Mouse (Mus musculus) kidney, postnatal 25 days (tissue): ENCODE measurements around the gene Zfp146.
"Not testable (repeated sequence)": the region's sequence is repeated elsewhere in the genome, so short reads cannot be mapped to it uniquely, and the experiment has no call there.

ENCODE experiments used
- DNase-seq, 2 experiments: peaks; one replicate each; pipeline ENCODE4 v3.0.0; 2021; ENCODE audit warnings: mixed read lengths in 2 of 2

Zfp146 gene

GRCm38 (mm10) chr7:30189116-30189491, 19.6 kb upstream of the Zfp146 start:
- DNase-seq = no peak

- DNase-seq = no peak
Measured at GRCm38 (mm10) chr7:30188344-30189115, 19.0 kb upstream of the Zfp146 start.

- no peak for DNase-seq
Measured at GRCm38 (mm10) chr7:30184641-30185348, 15.2 kb upstream of the Zfp146 start.

- DNase-seq = peak; percentile 94 to 95
Measured at GRCm38 (mm10) chr7:30183879-30184289, 14.3 kb upstream of the Zfp146 start, which contains the start of gene Cox7a1. Gene Cox7a1, plus strand, starts transcription at chr7:30184144.

DNA sequence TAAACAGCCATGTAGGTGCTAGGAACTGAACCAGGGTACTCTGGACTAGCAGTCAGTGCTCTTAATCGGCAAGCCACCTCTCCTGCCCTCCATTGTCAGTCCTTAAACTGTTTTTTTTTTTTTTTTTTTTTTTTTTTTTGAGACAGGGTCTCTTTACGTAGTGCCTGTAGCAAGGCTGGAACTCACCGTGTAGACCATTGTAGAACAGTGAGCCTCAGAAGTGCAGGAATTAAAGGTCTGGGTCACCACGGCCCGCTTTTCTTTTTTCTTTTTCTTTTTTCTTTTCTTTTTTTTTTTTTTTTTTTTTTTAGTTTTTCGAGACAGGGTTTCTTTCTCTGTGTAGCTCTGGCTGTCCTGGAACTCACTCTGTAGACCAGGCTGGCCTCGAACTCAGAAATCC, 13.6 kb upstream of the Zfp146 start:
- DNase-seq = not testable (repeated sequence)

GRCm38 (mm10) chr7:30181929-30182328, 12.4 kb upstream of the Zfp146 start:
- DNase-seq = not testable (repeated sequence)

DNA sequence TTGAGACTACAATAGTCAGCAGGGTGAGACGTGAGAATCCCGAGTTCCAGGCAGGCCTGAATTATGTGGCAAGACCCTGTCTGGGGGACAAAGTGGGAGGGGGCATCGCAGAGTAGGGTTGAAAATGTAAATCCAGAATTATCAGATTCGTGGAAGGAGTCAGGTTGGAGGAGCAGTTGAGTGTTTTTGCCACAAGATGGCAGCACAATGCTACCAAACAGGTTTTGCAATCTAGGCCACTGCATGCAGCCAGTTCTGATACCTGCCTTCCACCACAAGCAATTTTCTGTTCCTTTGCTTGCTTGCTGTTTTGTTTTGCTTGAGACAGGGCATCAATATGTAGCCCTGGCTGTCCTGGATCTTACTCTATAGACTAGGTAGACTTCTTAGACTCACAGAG, 11.8 kb upstream of the Zfp146 start:
- DNase-seq = peak; percentile 79 to 86

DNA sequence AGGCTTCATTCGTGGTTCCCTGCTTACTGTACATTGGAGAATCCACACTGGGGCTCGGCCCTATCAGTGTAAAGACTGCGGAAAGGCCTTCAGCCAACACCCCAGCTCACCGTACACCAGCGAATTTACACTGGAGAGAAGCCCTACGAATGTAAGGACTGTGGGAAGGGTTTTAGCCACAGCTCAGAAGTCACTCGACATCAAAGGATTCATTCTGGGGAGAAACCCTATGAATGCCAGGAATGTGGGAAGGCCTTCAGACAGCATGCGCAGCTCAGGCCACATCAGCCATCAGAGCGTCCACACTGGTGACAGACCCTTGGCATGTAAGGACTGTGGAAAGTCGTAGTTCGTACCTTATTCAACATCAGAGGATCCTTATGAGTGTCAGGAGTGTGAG, 8.7 kb upstream of the Zfp146 start:
- DNase-seq = no peak

GRCm38 (mm10) chr7:30176474-30176873, 6.9 kb upstream of the Zfp146 start:
- DNase-seq = no peak

GRCm38 (mm10) chr7:30170283-30170951, 867 bp upstream of the Zfp146 start:
- no peak for DNase-seq

- no peak for DNase-seq
Measured at GRCm38 (mm10) chr7:30168914-30169582, 502 bp downstream of the Zfp146 start.

GRCm38 (mm10) chr7:30164745-30165144, 4.8 kb downstream of the Zfp146 start:
- no peak for DNase-seq

GRCm38 (mm10) chr7:30163113-30163512, 6.4 kb downstream of the Zfp146 start:
- no peak for DNase-seq

- no peak for DNase-seq
Measured at GRCm38 (mm10) chr7:30155507-30155906, 14.0 kb downstream of the Zfp146 start.

DNA sequence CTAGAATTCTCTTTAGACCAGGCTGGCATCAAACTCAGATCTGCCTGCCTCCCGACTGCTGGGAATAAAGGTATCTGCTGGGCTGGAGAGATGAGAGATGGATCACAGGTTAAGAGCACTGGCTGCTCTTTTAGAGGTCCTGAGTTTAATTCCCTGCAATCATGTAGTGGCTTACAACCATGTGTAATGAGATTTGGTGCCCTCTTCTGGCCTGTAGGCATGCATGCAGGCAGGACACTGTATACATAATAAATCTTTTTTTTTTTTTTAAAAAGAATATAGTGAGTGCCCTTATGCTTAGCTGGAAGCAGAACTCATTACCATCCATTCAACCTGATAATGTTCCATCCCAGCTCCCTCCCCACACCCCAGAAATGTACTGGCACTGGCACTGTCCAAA, 15.5 kb downstream of the Zfp146 start:
- no peak for DNase-seq

DNA sequence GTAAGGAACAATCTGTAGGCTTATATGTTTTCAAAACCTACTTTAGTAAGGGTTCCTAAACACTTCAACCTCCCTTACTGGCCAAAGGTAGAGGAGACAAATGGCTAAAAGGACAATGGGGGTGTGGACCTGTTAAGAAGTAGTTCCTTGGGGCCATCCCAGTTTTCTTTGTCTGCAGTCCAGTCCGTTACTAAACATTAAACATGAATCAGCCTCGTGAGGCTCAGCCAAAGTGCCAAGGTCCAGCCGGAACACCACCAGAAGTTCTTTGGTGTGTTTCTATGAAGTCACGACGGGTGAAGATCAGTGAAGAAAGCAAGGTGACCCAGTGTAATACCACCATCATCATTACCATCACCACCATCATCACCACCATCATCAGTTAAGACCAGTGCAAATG, 22.5 kb downstream of the Zfp146 start:
- no peak for DNase-seq

- DNase-seq = peak; percentile 45 to 71
Measured at GRCm38 (mm10) chr7:30143555-30144209, 25.9 kb downstream of the Zfp146 start.

- no peak for DNase-seq
Measured at GRCm38 (mm10) chr7:30143170-30143554, 26.4 kb downstream of the Zfp146 start.

- DNase-seq = peak in 1 of 2 experiments; percentile 45
Measured at GRCm38 (mm10) chr7:30136826-30137225, 32.7 kb downstream of the Zfp146 start.

- no peak for DNase-seq
Measured at GRCm38 (mm10) chr7:30132396-30132795, 37.2 kb downstream of the Zfp146 start.

DNA sequence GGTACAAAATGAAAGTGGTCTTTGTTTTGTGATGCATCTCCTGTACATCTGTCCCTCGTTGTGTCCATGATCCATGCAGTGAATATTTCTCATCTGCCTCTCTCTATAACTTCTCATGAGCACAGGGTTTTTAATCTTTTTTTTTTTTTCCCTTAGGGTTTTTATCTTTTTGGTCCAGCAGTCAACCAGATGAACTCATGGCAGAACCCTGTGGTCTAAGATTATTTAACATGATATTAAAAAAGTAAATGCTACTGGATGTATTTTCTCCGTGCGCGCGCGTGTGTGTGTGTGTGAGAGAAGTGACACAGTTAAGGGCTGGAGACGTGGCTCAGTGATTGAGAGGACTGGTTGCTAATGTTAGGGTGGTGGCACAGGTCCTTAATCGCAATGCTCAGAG, 39.6 kb downstream of the Zfp146 start:
- DNase-seq = no peak

DNA sequence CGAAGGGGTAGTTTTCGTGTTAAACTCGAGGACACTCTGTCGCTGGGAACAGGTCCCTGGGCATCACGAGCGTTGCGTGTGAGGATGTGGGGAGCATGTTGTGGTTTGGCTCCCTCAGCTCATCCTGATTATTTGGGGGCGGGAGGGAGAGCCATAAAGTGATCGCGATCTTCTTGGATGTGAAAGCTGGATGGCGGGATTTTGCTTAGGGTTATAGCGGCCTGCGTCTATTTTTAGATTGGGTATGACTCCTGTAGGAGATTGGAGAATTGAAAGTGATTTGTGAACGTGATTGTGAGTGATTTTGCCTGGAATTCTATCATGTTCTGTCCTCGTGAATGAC, 47.4 kb downstream of the Zfp146 start:
- no peak for DNase-seq
